Mouse (Mus musculus) lung, embryonic 15.5 days (tissue): ENCODE results near the gene Tmem81. TPM values are rescaled to one million over a fixed set of nuclear protein-coding genes. Genes with fewer than 3 reads are reported as not detected.

Experiments used
- ATAC-seq: fragments of 200-750 bp; cut with Nextera tagmentation; 2 replicates; pipeline ENCODE4 v1.8.0; 2017; ENCODE audit warnings: moderate number of reproducible peaks, borderline replicate concordance; ENCODE audit not compliant: low FRiP score, low TSS enrichment; ENCODE audit errors: extremely low read depth
- H3K27ac ChIP-seq: fragments of 300-500 bp; sonication (generic); 2 replicates; pipeline ENCODE4 v1.5.1; 2015; ENCODE audit warnings: moderate library complexity, mild to moderate bottlenecking, inconsistent platforms
- H3K27me3 ChIP-seq: fragments of 300-500 bp; sonication (generic); 2 replicates; pipeline ENCODE4 v1.6.1; 2015; ENCODE audit warnings: inconsistent platforms
- H3K36me3 ChIP-seq: fragments of 300-500 bp; sonication (generic); 2 replicates; pipeline ENCODE4 v1.6.1; 2015; ENCODE audit warnings: inconsistent platforms
- H3K4me1 ChIP-seq: fragments of 300-500 bp; sonication (generic); 2 replicates; pipeline ENCODE4 v1.6.1; 2015; ENCODE audit warnings: inconsistent platforms
- H3K4me2 ChIP-seq: fragments of 300-500 bp; sonication (generic); 2 replicates; pipeline ENCODE4 v1.6.1; 2015; ENCODE audit warnings: inconsistent platforms, mild to moderate bottlenecking, moderate library complexity
- H3K4me3 ChIP-seq: fragments of 300-500 bp; sonication (generic); 2 replicates; pipeline ENCODE4 v1.5.1; 2015; ENCODE audit warnings: mild to moderate bottlenecking, inconsistent platforms
- H3K9ac ChIP-seq: fragments of 300-500 bp; sonication (generic); 2 replicates; pipeline ENCODE4 v1.6.1; 2015; ENCODE audit warnings: inconsistent platforms
- H3K9me3 ChIP-seq: fragments of 300-500 bp; sonication (generic); 2 replicates; pipeline ENCODE4 v1.6.1; 2016; ENCODE audit warnings: inconsistent platforms
- WGBS: fragments of 180-500 bp; shearing (Covaris S2); methylation state at CpG from one replicate; pipeline ENCODE4 v1.1.7; 2015; 5-methylcytosine and 5-hydroxymethylcytosine counted together
- polyA plus RNA-seq: library from polyadenylated mRNA; unstranded; fragments of >200 nt; fragmentation: Nextera tagmentation; extraction: Ambion mirVana; gene quantifications from 2 replicates; pipeline ENCODE4 v1.2.1, GENCODE M21; 2015

Gene Tmem81
- polyA plus RNA-seq, 1 experiment from 2014 or later, result 2.1 TPM

DNA sequence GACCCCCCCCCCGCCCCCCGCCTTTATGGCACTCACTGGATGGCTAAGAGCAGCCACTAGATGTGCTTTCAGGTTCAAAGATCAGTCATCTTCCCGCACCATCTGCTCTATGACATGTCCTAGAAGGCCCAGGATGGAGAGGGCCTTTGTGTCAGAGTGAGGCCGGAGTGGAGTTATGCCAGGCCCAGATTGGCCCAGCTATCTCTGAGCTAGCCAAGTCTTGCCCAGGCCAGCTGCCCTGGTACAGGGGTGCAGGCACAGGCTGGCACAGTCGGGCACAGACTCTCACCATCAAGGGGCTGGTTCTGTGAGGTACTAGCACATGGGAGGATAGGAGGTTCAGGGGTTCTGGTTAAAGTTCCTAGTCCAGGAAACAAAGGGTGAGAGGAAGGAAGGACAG, 31.7 kb downstream of the Tmem81 start:
- no peak for ATAC-seq
- H3K9ac ChIP-seq, result no peak overlapping the region
- H3K4me1 ChIP-seq, result peaks cover 34% of the 10 kb centered on the region
- H3K4me2 ChIP-seq, result no peak overlapping the region
- WGBS, result 75% methylated on average over 5 of the region's 5 CpGs
- no peaks in the 10 kb centered on the region for H3K9me3 ChIP-seq
- H3K27me3 ChIP-seq, result peaks cover 26% of the 10 kb centered on the region
- no peak overlapping the region for H3K4me3 ChIP-seq
- no peaks in the 10 kb centered on the region for H3K36me3 ChIP-seq
- H3K27ac ChIP-seq, result no peak overlapping the region

DNA sequence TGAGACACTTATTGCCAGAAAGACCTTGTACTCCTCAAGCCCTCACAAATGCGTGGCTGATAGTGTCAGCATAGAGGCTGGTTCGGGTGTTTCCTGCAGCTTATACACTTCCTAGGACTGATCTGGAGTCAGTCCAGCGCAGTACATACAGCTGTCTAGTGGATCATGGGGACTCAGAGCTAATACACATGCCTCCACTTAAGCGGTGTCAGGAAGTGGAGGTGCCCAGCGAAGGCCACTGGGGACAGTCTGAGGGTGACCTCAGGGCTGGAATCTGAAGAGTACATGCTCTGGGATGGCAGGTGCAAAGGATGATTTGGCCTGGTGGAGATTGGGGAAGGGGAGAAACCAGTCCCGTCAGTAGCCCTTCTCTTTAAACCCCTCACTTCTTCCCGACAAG, 34.7 kb downstream of the Tmem81 start:
- no peak for ATAC-seq

DNA sequence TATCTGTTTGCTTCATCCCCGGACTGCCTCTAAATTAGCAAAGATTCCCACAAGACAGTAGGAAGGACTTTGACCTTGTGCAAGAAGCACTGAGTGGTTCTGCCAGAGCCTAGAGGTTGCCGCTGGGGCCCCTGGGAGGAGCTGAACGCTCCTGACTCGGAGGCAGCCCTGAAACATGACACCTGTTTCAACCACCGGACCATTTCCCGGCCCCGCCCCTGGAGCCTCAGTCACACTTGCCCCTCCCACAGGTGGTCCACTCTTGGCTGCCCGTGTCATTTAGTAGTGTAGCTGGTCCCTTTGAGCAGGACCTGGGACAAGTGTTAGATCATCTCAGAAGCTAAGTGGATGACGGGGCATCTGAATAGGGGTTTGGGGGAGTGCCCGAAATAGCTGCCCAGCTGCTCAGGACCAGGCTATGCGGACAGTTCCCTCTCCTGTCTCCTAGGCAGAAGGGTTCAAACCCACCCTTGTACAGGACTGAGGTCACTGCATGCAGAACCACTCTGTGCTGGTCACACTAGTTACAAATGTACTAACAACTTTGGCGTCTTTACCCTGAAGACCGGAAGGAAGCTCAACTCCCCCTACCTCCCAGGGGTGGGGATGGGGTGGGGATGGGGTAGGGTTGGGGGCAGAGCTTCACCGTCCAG, 35.3 kb downstream of the Tmem81 start:
- H3K4me2 ChIP-seq, result no peak overlapping the region
- WGBS, result 3% methylated on average over 14 of the region's 14 CpGs
- peaks cover 31% of the 10 kb centered on the region for H3K4me1 ChIP-seq
- ATAC-seq, result peak; percentile 53; the same call in 1 of the 2 replicates
- no peak overlapping the region for H3K4me3 ChIP-seq
- H3K27me3 ChIP-seq, result peaks cover 43% of the 10 kb centered on the region
- no peaks in the 10 kb centered on the region for H3K9me3 ChIP-seq
- H3K27ac ChIP-seq, result no peak overlapping the region
- H3K36me3 ChIP-seq, result no peaks in the 10 kb centered on the region
- no peak overlapping the region for H3K9ac ChIP-seq

More for the DNA sequence above, 34.7 kb downstream of the Tmem81 start:
- no peaks in the 10 kb centered on the region for H3K9me3 ChIP-seq
- H3K27ac ChIP-seq, result no peak overlapping the region
- peaks cover 43% of the 10 kb centered on the region for H3K27me3 ChIP-seq
- no peak overlapping the region for H3K9ac ChIP-seq
- 31% methylated on average over 7 of the region's 7 CpGs for WGBS
- H3K4me3 ChIP-seq, result no peak overlapping the region
- H3K4me1 ChIP-seq, result peaks cover 31% of the 10 kb centered on the region
- no peaks in the 10 kb centered on the region for H3K36me3 ChIP-seq
- H3K4me2 ChIP-seq, result no peak overlapping the region

DNA sequence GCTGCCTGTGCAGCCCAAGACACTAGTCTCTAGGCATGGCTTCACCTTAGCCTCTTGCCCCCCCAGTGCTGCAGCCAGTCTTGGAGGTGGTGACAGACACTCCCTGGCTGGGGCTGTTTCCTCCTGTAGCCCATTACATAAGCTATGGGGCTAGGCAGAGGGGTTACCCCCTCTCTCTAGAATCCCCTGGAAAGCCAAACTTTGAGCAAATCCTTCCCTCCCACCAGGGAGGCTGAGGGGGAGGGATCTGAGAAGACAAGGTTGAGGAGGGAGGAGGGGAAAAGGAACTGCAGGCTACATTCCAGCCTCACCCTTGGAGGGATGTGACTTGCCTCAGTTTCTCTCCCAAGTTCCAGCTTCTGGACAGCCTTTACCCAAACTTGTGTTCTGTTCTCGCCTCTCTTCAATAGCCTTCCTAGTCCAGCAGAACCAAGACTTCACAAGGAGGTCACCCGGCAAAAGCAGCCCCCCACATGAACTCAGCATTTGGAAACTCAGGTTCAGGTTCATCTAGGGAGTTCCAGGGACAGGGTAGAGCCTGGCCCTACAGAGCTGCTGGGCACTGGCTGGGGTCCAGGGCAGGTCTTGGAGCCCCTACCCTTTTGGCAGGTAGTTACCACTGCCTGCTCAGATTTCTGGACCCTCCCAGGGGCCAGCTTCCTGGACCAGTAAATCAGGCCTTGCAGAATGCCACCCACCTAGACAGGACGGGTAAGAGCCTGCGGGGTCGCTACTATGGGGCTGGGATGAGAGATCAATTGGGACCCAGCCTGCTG, 36.0 kb downstream of the Tmem81 start:
- Histone ChIP-seq H3K4me1 (peaks cover 31% of the 10 kb centered on the region), H3K4me3 (no peak overlapping the region), H3K36me3 (no peaks in the 10 kb centered on the region), H3K27me3 (peaks cover 43% of the 10 kb centered on the region), H3K4me2 (no peak overlapping the region), H3K9ac (no peak overlapping the region), H3K27ac (no peak overlapping the region), H3K9me3 (no peaks in the 10 kb centered on the region)
- WGBS, result 14% methylated on average over 5 of the region's 5 CpGs
- ATAC-seq, result 0 out of 2 replicates have a peak, but pooled peaks have one; percentile 11

DNA sequence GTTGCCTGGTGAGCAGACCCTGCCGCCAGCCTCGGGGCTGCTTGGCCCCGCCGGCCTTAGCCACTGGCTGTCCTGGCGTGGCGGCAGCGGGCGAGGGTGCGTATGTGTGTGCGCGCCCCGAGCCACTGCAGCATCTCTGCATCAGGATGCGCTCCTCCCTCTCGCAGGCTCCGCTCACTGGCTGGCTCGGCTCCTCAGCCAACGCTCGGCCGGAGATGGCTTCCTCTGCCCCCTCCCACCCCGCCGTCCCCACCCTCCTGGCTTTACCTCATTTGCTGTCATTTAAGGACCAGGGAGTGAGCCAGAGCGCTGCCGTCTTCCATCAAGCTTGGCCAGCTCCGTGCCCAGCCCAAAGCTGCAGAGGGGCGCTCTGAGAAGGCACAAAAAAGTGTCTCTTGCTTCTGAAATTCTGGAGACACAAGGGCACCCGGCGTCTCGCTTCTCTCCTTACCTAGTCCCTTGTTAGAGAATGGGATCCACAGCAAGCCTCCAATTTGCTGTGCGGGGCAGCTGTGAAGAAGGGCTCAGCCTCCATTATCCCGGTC, 36.8 kb downstream of the Tmem81 start, which contains the start of gene Cntn2:
TSS of gene Cntn2 (minus strand) at position 495 of the 545 bp plus-strand sequence.
- WGBS, result under 1% methylated on average over 30 of the region's 30 CpGs
- ATAC-seq, result no peak

DNA sequence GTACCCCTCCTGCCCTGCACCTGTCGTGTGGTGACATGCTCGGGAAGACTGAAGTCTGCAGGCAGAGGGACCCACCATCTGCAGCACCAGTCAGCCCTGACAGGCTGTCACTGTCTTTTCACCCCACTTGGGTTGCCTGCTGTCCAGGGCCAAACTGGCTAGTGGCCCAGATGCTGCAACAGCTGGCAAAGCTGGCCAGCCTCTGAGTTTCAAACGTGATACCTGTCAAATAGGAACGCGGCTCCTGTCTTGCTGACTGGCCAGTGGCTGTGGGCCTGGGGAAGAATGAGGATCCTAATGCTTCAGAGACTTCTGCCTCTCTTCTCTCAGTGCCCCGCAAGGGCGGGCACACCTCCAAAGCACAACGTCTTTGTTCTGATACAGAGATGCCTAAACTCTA, 37.8 kb downstream of the Tmem81 start:
- Histone ChIP-seq H3K9ac (no peak overlapping the region), H3K27ac (no peak overlapping the region), H3K27me3 (peaks cover 43% of the 10 kb centered on the region), H3K4me1 (peaks cover 30% of the 10 kb centered on the region), H3K4me2 (no peak overlapping the region), H3K9me3 (no peaks in the 10 kb centered on the region), H3K4me3 (no peak overlapping the region), H3K36me3 (no peaks in the 10 kb centered on the region)
- WGBS, result 65% methylated on average over 8 of the region's 8 CpGs
- no peak for ATAC-seq

More for the DNA sequence above, 36.8 kb downstream of the Tmem81 start, which contains the start of gene Cntn2:
- peak within 1 kb of the TSS; percentile 12; the same call in 1 of the 2 replicates for H3K4me3 ChIP-seq
- H3K27me3 ChIP-seq, result peaks cover 43% of the 10 kb centered on the region
- no peak within 1 kb of the TSS for H3K27ac ChIP-seq
- H3K9ac ChIP-seq, result no peak within 1 kb of the TSS
- H3K4me2 ChIP-seq, result peak within 1 kb of the TSS; percentile 38
- no peaks in the 10 kb centered on the region for H3K36me3 ChIP-seq
- H3K4me1 ChIP-seq, result peaks cover 31% of the 10 kb centered on the region
- H3K9me3 ChIP-seq, result no peaks in the 10 kb centered on the region

DNA sequence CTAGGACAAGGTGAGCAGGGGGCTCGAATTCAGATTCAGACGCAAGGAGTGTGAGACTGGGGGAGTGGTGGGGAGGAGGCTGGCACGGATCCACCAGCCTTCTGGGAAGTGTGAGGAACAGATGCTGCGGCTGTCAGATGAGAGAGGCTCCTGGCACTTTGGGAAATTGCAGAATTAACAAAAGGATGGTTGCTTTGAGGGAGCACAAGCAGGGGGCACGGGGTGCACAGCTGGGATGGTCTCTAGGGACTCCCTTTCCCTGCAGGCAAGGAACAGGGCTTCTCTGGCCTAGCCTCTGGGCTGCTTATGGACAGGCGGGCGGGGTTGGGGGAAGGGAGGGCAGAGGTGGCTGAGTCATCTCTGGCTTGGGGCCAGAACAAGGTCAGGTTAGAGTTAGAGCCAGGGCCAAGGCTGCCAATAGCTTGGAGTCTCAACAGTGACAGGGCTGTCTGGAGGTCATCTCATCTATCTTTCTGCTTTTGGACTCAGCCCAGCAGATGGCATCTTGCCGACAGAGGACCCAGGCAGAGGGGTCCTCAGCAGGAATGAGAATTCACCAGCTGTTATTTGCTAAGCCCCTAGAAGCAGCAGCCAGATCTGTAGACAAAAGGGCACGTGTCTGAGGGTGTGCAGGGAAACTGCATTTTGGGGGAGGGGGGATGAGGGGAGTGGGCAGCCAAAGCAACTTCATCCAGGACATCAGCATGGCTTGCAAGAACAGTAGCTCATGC, 52.0 kb downstream of the Tmem81 start:
- peak; percentile 62; the same call in 1 of the 2 replicates for ATAC-seq
- Histone ChIP-seq H3K27ac (no peak overlapping the region), H3K4me2 (no peak overlapping the region), H3K36me3 (no peaks in the 10 kb centered on the region), H3K27me3 (peaks cover 15% of the 10 kb centered on the region), H3K9ac (no peak overlapping the region), H3K4me1 (peaks cover 22% of the 10 kb centered on the region), H3K4me3 (no peak overlapping the region), H3K9me3 (no peaks in the 10 kb centered on the region)
- WGBS, result 7% methylated on average over 9 of the region's 9 CpGs

Other genes starting within 250 kb of the Tmem81 start
- gene Klhdc8a, start 207.6 kb upstream of the Tmem81 start, polyA plus RNA-seq, result 0.52 and 0.56 TPM in 2 replicates
- 19.5 and 21.1 TPM in 2 replicates for gene Nuak2, start 190.1 kb upstream of the Tmem81 start, polyA plus RNA-seq
- 10.7 and 13.2 TPM in 2 replicates for gene Tmcc2, start 114.9 kb upstream of the Tmem81 start, polyA plus RNA-seq
- 14.5 and 15.4 TPM in 2 replicates for gene Dstyk, start 88.7 kb upstream of the Tmem81 start, polyA plus RNA-seq
- gene Rbbp5, start 28.9 kb upstream of the Tmem81 start, polyA plus RNA-seq, result 44.1 and 47.4 TPM in 2 replicates
- gene Cntn2, start 37.0 kb downstream of the Tmem81 start, polyA plus RNA-seq, result 0.16 and 0.28 TPM in 2 replicates
- 0.57 and 0.65 TPM in 2 replicates for gene Nfasc, start 235.6 kb downstream of the Tmem81 start, polyA plus RNA-seq